ENCODE assay signal across 8 mouse cellular contexts in the genomic region with DNA sequence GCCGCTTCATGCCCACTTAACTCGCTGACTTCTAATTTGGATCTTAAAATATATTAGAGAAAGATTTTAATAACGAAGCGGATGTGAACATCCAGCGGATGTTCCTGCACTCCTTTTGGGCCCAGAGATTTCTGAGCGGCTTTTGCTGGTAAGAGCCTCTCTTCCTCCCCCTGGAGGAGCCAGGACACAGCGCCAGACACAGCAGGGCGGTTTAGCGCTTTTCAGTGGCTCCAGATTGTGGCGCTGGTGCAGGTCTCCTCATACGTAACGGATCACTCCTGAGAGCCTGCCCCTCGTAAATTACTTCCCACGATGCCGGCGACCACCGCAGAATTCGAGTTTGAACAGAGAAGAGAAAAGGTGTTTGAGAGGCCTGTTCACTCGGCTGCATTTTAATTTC. TPM values are rescaled to one million over a fixed set of nuclear protein-coding genes. Genes with fewer than 3 reads are reported as not detected.
DNase-seq lines count a peak whose midpoint lies in the region; ATAC-seq lines count a peak whose summit lies in the region.

No protein-coding gene starts in this region.

- no peak overlapping the region for H3K9ac ChIP-seq in limb, embryonic 12.5 days (replicated peaks)
- 0 out of 2 replicates have a peak overlapping the region, but pooled peaks have one; percentile 37 for H3K9ac ChIP-seq in midbrain, embryonic 12.5 days (replicated peaks)
- no peak overlapping the region for H3K9ac ChIP-seq in stomach, embryonic 15.5 days

- DNase-seq in adrenal gland, adult 8-10 months: peak; percentile 14
- peak; percentile 79 for DNase-seq in cerebellum, postnatal 36 days
- DNase-seq in gastrocnemius, postnatal 36 days: peak; percentile 19
- DNase-seq in kidney, adult 11 months: peak; percentile 43
- DNase-seq in thymus, postnatal 10 days (ENCODE audit: low spot score in 2 of 2): no peak

- WGBS in limb, embryonic 12.5 days: 2% methylated on average over 19 of the region's 19 CpGs
- 1% methylated on average over 19 of the region's 19 CpGs for WGBS in midbrain, embryonic 12.5 days
- 5% methylated on average over 19 of the region's 19 CpGs for WGBS in stomach, embryonic 15.5 days

- peak overlapping the region; percentile 51 for H3K4me2 ChIP-seq in limb, embryonic 12.5 days
- H3K4me2 ChIP-seq in midbrain, embryonic 12.5 days (replicated peaks): peak overlapping the region; percentile 47
- H3K4me2 ChIP-seq in stomach, embryonic 15.5 days: peak overlapping the region; percentile 45

- H3K36me3 ChIP-seq in limb, embryonic 12.5 days: no peaks in the 10 kb centered on the region
- H3K36me3 ChIP-seq in midbrain, embryonic 12.5 days: no peaks in the 10 kb centered on the region
- no peaks in the 10 kb centered on the region for H3K36me3 ChIP-seq in stomach, embryonic 15.5 days

- no peaks in the 10 kb centered on the region for H3K9me3 ChIP-seq in limb, embryonic 12.5 days
- H3K9me3 ChIP-seq in midbrain, embryonic 12.5 days: no peaks in the 10 kb centered on the region
- H3K9me3 ChIP-seq in stomach, embryonic 15.5 days: no peaks in the 10 kb centered on the region

- H3K4me1 ChIP-seq in limb, embryonic 12.5 days (replicated peaks): peaks cover 10% of the 10 kb centered on the region; the same call in 1 of the 2 replicates
- peaks cover 49% of the 10 kb centered on the region for H3K4me1 ChIP-seq in midbrain, embryonic 12.5 days
- H3K4me1 ChIP-seq in stomach, embryonic 15.5 days: peaks cover 8% of the 10 kb centered on the region; the same call in 1 of the 2 replicates

- peaks cover 61% of the 10 kb centered on the region for H3K27me3 ChIP-seq in limb, embryonic 12.5 days
- H3K27me3 ChIP-seq in midbrain, embryonic 12.5 days: peaks cover 12% of the 10 kb centered on the region
- H3K27me3 ChIP-seq in stomach, embryonic 15.5 days (replicated peaks): 0 out of 2 replicates have a peak, but pooled peaks cover 2% of the 10 kb centered on the region

- H3K4me3 ChIP-seq in limb, embryonic 12.5 days (replicated peaks): peak overlapping the region; percentile 26
- H3K4me3 ChIP-seq in midbrain, embryonic 12.5 days: peak overlapping the region; percentile 23
- H3K4me3 ChIP-seq in stomach, embryonic 15.5 days (replicated peaks): peak overlapping the region; percentile 7; the same call in 1 of the 2 replicates

- H3K27ac ChIP-seq in limb, embryonic 12.5 days: no peak overlapping the region
- H3K27ac ChIP-seq in midbrain, embryonic 12.5 days (replicated peaks): no peak overlapping the region
- H3K27ac ChIP-seq in stomach, embryonic 15.5 days: no peak overlapping the region

- ATAC-seq in limb, embryonic 12.5 days (ENCODE audit: insufficient number of reproducible peaks, insufficient read depth, low FRiP score, low TSS enrichment, low read depth): peak; percentile 80; the same call in 1 of the 2 replicates
- peak; percentile 60; the same call in 1 of the 2 replicates for ATAC-seq in midbrain, embryonic 12.5 days (ENCODE audit: low FRiP score, low read depth)
- ATAC-seq in stomach, embryonic 15.5 days (ENCODE audit: insufficient read depth, low FRiP score, low read depth): peak; percentile 43; the same call in 1 of the 2 replicates

- intact Hi-C loops in gastrocnemius, postnatal 36 days (cut with DNase I): no loop called here

RNA-seq across cellular contexts. Expression of gene Snx11, which starts 41.5 kb away (rescaled TPM):
- total RNA-seq in adrenal gland, adult 8-10 months (2022): 10 to 100 TPM; 28.7 to 59.2 (median 36.3) TPM
- total RNA-seq in gastrocnemius, postnatal 36 days (2021): 10 to 100 TPM; 10.0 to 10.3 TPM
- 21.1 and 21.2 TPM in 2 replicates for polyA plus RNA-seq in limb, embryonic 12.5 days (2016; fragmentation: Nextera tagmentation; extraction: Ambion mirVana)
- 40.1 and 42.6 TPM in 2 replicates for polyA plus RNA-seq in midbrain, embryonic 12.5 days (2016; fragmentation: Nextera tagmentation; extraction: Ambion mirVana)
- 16.5 and 17.4 TPM in 2 replicates for polyA plus RNA-seq in stomach, embryonic 15.5 days (2015; fragmentation: Nextera tagmentation; extraction: Ambion mirVana)

RNA-seq across cellular contexts. Expression of gene Cbx1, which starts 53.0 kb away (rescaled TPM):
- total RNA-seq in adrenal gland, adult 8-10 months (2022): 10 to 100 TPM; 63.6 to 80.2 (median 78.0) TPM
- total RNA-seq in gastrocnemius, postnatal 36 days (2021): 10 to 100 TPM; 33.3 to 34.3 TPM
- 184 and 189 TPM in 2 replicates for polyA plus RNA-seq in limb, embryonic 12.5 days (2016; fragmentation: Nextera tagmentation; extraction: Ambion mirVana)
- polyA plus RNA-seq in midbrain, embryonic 12.5 days (2016; fragmentation: Nextera tagmentation; extraction: Ambion mirVana): 156 and 166 TPM in 2 replicates
- polyA plus RNA-seq in stomach, embryonic 15.5 days (2015; fragmentation: Nextera tagmentation; extraction: Ambion mirVana): 99.1 and 99.2 TPM in 2 replicates

Comparison
In these comparisons a context has a peak if more than half of its experiments do, and no peak if none do; other contexts are left out.
1. DNase-seq: peak in adrenal gland, adult 8-10 months (single experiment), cerebellum, postnatal 36 days (2 of 2), gastrocnemius, postnatal 36 days (2 of 2) and kidney, adult 11 months (single experiment); none in thymus, postnatal 10 days (0 of 2).
2. Peak in every context shown above with its lines, with median percentiles within 50 percentile points of each other: ATAC-seq, H3K4me2 ChIP-seq and H3K4me3 ChIP-seq.